In genomic region chr12:85687217-85687533, GRCm38 (mm10) we compare ENCODE assay signal across 11 mouse cellular contexts. TPM values are rescaled to one million over a fixed set of nuclear protein-coding genes. Genes with fewer than 3 reads are reported as not detected.
DNase-seq lines count a peak whose midpoint lies in the region; ATAC-seq lines count a peak whose summit lies in the region.
"Had no signal": no experiment of that assay in that cellular context is flagged by ENCODE, and none has a peak within 500 bp of the region (broad histone marks: within the 10 kb centered on the region; RNA-seq: fewer than 3 reads in every experiment).

No protein-coding gene starts in this region.

- peaks cover 41% of the 10 kb centered on the region for H3K4me1 ChIP-seq in heart, embryonic 10.5 days
- H3K4me1 ChIP-seq in lung, embryonic 15.5 days, result peaks cover 17% of the 10 kb centered on the region; the same call in 1 of the 2 replicates
- no peaks in the 10 kb centered on the region for H3K4me1 ChIP-seq in intestine, embryonic 16.5 days (ENCODE audit: control insufficient read depth, insufficient read depth, low read length)
- H3K4me1 ChIP-seq in stomach, embryonic 14.5 days (ENCODE audit: control insufficient read depth, insufficient read depth, low read length), result no peaks in the 10 kb centered on the region

- no peaks in the 10 kb centered on the region for H3K9me3 ChIP-seq in heart, embryonic 10.5 days
- no peaks in the 10 kb centered on the region for H3K9me3 ChIP-seq in lung, embryonic 15.5 days
- H3K9me3 ChIP-seq in intestine, embryonic 16.5 days (ENCODE audit: control insufficient read depth, low read length), result no peaks in the 10 kb centered on the region
- H3K9me3 ChIP-seq in stomach, embryonic 14.5 days (ENCODE audit: control insufficient read depth, low read depth, low read length), result no peaks in the 10 kb centered on the region

- H3K36me3 ChIP-seq in heart, embryonic 10.5 days, result no peaks in the 10 kb centered on the region
- no peaks in the 10 kb centered on the region for H3K36me3 ChIP-seq in lung, embryonic 15.5 days
- no peaks in the 10 kb centered on the region for H3K36me3 ChIP-seq in intestine, embryonic 16.5 days (ENCODE audit: control insufficient read depth, insufficient read depth, low read length)
- no peaks in the 10 kb centered on the region for H3K36me3 ChIP-seq in stomach, embryonic 14.5 days (ENCODE audit: control insufficient read depth, insufficient read depth, low read length)

- no peak for ATAC-seq in lung, embryonic 15.5 days (ENCODE audit: borderline replicate concordance, extremely low read depth, low FRiP score, low TSS enrichment)
- ATAC-seq in intestine, embryonic 16.5 days, result no peak
- ATAC-seq in stomach, embryonic 14.5 days (ENCODE audit: insufficient number of reproducible peaks, insufficient read depth, low FRiP score, low read depth), result no peak
- no peak for ATAC-seq in megakaryocyte-erythroid progenitor cell, adult 5-6 weeks (replicated peaks; ENCODE audit: low FRiP score, low TSS enrichment, poor library complexity, severe bottlenecking)
- ATAC-seq: midbrain, embryonic 16.5 days had no signal

- H3K27ac ChIP-seq in heart, embryonic 10.5 days, result peak overlapping the region; percentile 81
- H3K27ac ChIP-seq in lung, embryonic 15.5 days, result no peak overlapping the region
- H3K27ac ChIP-seq in intestine, embryonic 16.5 days (ENCODE audit: low read length), result no peak overlapping the region
- H3K27ac ChIP-seq in stomach, embryonic 14.5 days (ENCODE audit: low read length), result no peak overlapping the region

- H3K4me2 ChIP-seq in lung, embryonic 15.5 days, result peak overlapping the region; percentile 34; the same call in 1 of the 2 replicates
- H3K4me2 ChIP-seq in intestine, embryonic 16.5 days (ENCODE audit: low read depth, low read length), result peak overlapping the region; percentile 36; the same call in 1 of the 2 replicates
- H3K4me2 ChIP-seq in stomach, embryonic 14.5 days (replicated peaks; ENCODE audit: low read depth, low read length), result peak overlapping the region; percentile 33; the same call in 1 of the 2 replicates

- intact Hi-C loops in gastrocnemius, postnatal 36 days (cut with DNase I), result no loop called here

- no peak for DNase-seq in heart, embryonic 10.5 days (ENCODE audit: low spot score)
- DNase-seq in heart, adult 8-10 months (ENCODE audit: low spot score), result no peak
- DNase-seq in lung, postnatal 4 days, result no peak
- DNase-seq in gastrocnemius, postnatal 36 days, result no peak
- DNase-seq: layer of hippocampus, postnatal 36 days had no signal

- H3K9ac ChIP-seq in lung, embryonic 15.5 days, result no peak overlapping the region
- no peak overlapping the region for H3K9ac ChIP-seq in intestine, embryonic 16.5 days (ENCODE audit: low read depth, low read length)
- H3K9ac ChIP-seq in stomach, embryonic 14.5 days (replicated peaks; ENCODE audit: low read depth, low read length), result no peak overlapping the region

- WGBS in heart, embryonic 10.5 days, result 71% methylated on average over 7 of the region's 7 CpGs
- 70% methylated on average over 7 of the region's 7 CpGs for WGBS in lung, embryonic 15.5 days
- WGBS in intestine, embryonic 16.5 days, result 69% methylated on average over 7 of the region's 7 CpGs
- 68% methylated on average over 7 of the region's 7 CpGs for WGBS in stomach, embryonic 14.5 days

- no peaks in the 10 kb centered on the region for H3K27me3 ChIP-seq in heart, embryonic 10.5 days (ENCODE audit: insufficient read depth, poor library complexity, severe bottlenecking)
- H3K27me3 ChIP-seq in lung, embryonic 15.5 days, result peaks cover 4% of the 10 kb centered on the region; the same call in 1 of the 2 replicates
- no peaks in the 10 kb centered on the region for H3K27me3 ChIP-seq in intestine, embryonic 16.5 days (replicated peaks; ENCODE audit: control insufficient read depth, insufficient read depth, low read length)
- H3K27me3 ChIP-seq in stomach, embryonic 14.5 days (ENCODE audit: control insufficient read depth, insufficient read depth, low read length), result no peaks in the 10 kb centered on the region

- peak overlapping the region; percentile 54 for H3K4me3 ChIP-seq in heart, embryonic 10.5 days
- no peak overlapping the region for H3K4me3 ChIP-seq in lung, embryonic 15.5 days
- peak overlapping the region; percentile 25 for H3K4me3 ChIP-seq in intestine, embryonic 16.5 days (ENCODE audit: low read length)
- H3K4me3 ChIP-seq in stomach, embryonic 14.5 days (ENCODE audit: low read depth, low read length), result peak overlapping the region; percentile 13; the same call in 1 of the 2 replicates

RNA-seq across cellular contexts. Expression of gene Batf, which starts 0.7 kb away (rescaled TPM):
- polyA plus RNA-seq in heart, embryonic 10.5 days (2016; fragmentation: Nextera tagmentation; extraction: Ambion mirVana), result 4.7 and 7.1 TPM in 2 replicates
- total RNA-seq in heart, adult 8-10 months (2022), result 1 to 10 TPM in 1 of 4 experiments, under 1 TPM in 3; 0.38 to 1.1 (median 0.91) TPM
- polyA plus RNA-seq in lung, embryonic 15.5 days (2015; fragmentation: Nextera tagmentation; extraction: Ambion mirVana), result 2.9 and 3.8 TPM in 2 replicates
- polyA plus RNA-seq in intestine, embryonic 16.5 days (2015; fragmentation: Nextera tagmentation; extraction: Ambion mirVana), result 3.5 and 3.6 TPM in 2 replicates
- 2.6 and 4.3 TPM in 2 replicates for polyA plus RNA-seq in stomach, embryonic 14.5 days (2014; fragmentation: Nextera tagmentation; extraction: Ambion mirVana)
- total RNA-seq in megakaryocyte-erythroid progenitor cell, adult 5-6 weeks (2014; fragmentation: Nextera tagmentation), result 3.3 and 4.7 TPM in 2 replicates
- total RNA-seq in megakaryocyte-erythroid progenitor cell, adult 5-6 weeks (2017), result 10.4 and 32.5 TPM in 2 replicates
- not detected for total RNA-seq in gastrocnemius, postnatal 36 days (2021)

RNA-seq across cellular contexts. Expression of gene Flvcr2, which starts 59.2 kb away (rescaled TPM):
- 4.9 and 7.8 TPM in 2 replicates for polyA plus RNA-seq in heart, embryonic 10.5 days (2016; fragmentation: Nextera tagmentation; extraction: Ambion mirVana)
- 1 to 10 TPM; 1.9 to 2.6 (median 2.3) TPM for total RNA-seq in heart, adult 8-10 months (2022)
- polyA plus RNA-seq in lung, embryonic 15.5 days (2015; fragmentation: Nextera tagmentation; extraction: Ambion mirVana), result 3.6 and 5.1 TPM in 2 replicates
- polyA plus RNA-seq in intestine, embryonic 16.5 days (2015; fragmentation: Nextera tagmentation; extraction: Ambion mirVana), result 3.8 and 5.5 TPM in 2 replicates
- polyA plus RNA-seq in stomach, embryonic 14.5 days (2014; fragmentation: Nextera tagmentation; extraction: Ambion mirVana), result 0.77 and 1.2 TPM in 2 replicates
- not detected in 2 replicates for total RNA-seq in megakaryocyte-erythroid progenitor cell, adult 5-6 weeks (2014; fragmentation: Nextera tagmentation)
- not detected in 2 replicates for total RNA-seq in megakaryocyte-erythroid progenitor cell, adult 5-6 weeks (2017)
- total RNA-seq in gastrocnemius, postnatal 36 days (2021), result under 1 TPM; 0.33 to 0.69 TPM
- total RNA-seq: granulocyte monocyte progenitor cell, adult 5-6 weeks had no signal
